Mouse (Mus musculus) kidney, adult 8-10 months (tissue): ENCODE data around the gene Gm5065.

ENCODE experiments used
- DNase-seq, 2 experiments: peaks; one replicate each; pipeline ENCODE4 v3.0.0; 2022

The Gm5065 gene

DNA sequence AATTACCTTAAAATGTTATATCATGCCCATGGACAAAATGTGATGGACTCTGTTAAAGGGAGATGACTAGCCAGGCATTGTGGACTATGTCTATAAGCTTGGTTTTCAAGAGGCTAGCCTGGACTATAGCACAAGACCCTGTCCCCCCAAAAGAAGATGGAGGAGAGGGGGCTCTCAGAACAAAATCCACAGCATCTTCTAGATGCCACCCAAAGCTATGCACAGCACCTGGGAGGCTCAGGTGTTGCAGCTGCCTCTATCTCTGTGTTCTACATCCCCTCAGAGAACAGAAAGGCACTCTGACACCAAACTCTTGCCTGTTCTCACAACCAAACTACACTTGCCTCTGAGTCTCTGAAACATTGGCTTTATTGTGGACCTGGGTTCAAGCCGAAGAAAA lies at the start of gene Gm5065:
Gm5065 (plus strand) TSS at position 301 of the 400 bp plus-strand sequence.
- DNase-seq = no peak

DNA sequence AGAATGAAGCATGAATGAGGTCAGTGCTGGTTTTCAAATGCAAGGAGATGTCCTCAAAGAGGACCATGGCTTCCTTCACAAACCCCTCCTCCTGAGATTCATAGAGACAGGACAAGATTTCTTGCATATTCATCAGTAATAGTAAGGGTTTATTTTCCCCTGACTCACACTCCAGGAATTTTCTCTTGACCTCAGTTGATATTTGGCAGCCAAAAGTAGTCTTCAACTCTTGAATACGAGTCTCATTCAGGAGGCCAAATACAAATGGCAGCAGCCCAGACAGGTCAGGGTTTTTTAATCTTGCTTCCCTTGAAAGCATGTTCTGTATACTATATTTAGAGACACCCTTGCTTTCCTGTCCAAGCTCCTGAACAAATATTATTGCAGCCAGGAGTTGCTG lies 22.8 kb upstream of the Gm5065 start:
- DNase-seq = no peak

- no peak for DNase-seq
Measured at GRCm38 (mm10) chr7:5350935-5351334, 598 bp downstream of the Gm5065 start, which contains the start of gene Nlrp2. Nlrp2 (minus strand) TSS chr7:5351035.

- no peak for DNase-seq
Measured at GRCm38 (mm10) chr7:5363599-5363998, 13.3 kb downstream of the Gm5065 start.

DNA sequence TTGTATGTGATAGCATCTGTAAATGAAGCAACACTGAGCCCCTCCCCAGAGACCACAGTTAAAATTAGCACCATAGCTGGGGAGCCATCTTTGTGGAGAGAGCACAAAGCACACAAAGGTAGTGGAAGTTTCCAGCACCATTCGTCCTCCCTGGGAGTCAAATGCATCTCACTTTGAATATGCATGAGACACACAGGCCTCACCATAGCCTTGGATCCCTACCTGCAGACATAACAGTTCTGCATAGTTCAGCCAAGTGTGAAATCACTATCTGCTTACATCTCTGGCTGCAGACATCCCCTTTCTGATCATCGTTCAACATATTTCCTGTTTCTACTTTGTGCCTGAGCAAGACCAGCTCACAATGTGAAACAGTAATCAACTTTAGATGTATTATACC lies 16.4 kb downstream of the Gm5065 start:
- DNase-seq = no peak

DNA sequence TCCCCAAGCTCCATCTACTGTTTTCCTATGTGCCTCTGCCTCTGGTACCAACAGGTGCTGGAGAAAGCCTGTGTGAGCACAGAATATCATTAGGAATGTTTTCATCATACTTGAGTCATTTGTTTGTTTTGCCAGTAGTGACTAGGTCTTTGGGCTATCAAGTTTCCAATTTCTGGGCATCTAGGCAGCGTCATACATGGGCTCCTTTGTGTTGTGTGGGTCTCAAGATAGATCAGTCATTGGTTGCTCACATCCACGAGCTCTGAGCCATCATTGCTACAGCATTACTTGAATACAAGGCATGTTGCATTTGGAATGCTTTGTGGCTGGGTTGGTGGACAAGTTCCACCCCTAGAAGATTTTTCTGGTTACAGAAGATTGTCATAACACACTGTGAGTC lies 55.9 kb downstream of the Gm5065 start:
- DNase-seq = no peak
